Mouse (Mus musculus) embryonic facial prominence, embryonic 14.5 days (tissue): Measurements from ENCODE around the gene 4930402H24Rik. TPM values are rescaled to one million over a fixed set of nuclear protein-coding genes. Genes with fewer than 3 reads are reported as not detected.

Experiments used
- ATAC-seq: fragments of 200-750 bp; cut with Nextera tagmentation; 2 replicates; pipeline ENCODE4 v1.8.0; 2017; ENCODE audit warnings: low read depth, moderate number of reproducible peaks, moderate TSS enrichment
- DNase-seq: peaks from one replicate; pipeline ENCODE4 v3.0.0-alpha.2; 2015; ENCODE audit warnings: low spot score
- H3K27ac ChIP-seq: fragments of 300-500 bp; sonication (generic); replicated peaks from 2 replicates; pipeline ENCODE4 v1.5.1; 2014; ENCODE audit warnings: low read depth, mild to moderate bottlenecking, low read length, moderate library complexity
- H3K27me3 ChIP-seq: fragments of 300-500 bp; sonication (generic); replicated peaks from 2 replicates; pipeline ENCODE4 v1.6.1; 2014; ENCODE audit warnings: low read length; ENCODE audit not compliant: control insufficient read depth, insufficient read depth
- H3K36me3 ChIP-seq: fragments of 300-500 bp; sonication (generic); 2 replicates; pipeline ENCODE4 v1.6.1; 2014; ENCODE audit warnings: low read length, mixed read lengths; ENCODE audit not compliant: control insufficient read depth, insufficient read depth
- H3K4me1 ChIP-seq: fragments of 300-500 bp; sonication (generic); 2 replicates; pipeline ENCODE4 v1.6.1; 2014; ENCODE audit warnings: antibody characterized with exemption, low read length; ENCODE audit not compliant: control insufficient read depth, insufficient read depth
- H3K4me2 ChIP-seq: fragments of 300-500 bp; sonication (generic); 2 replicates; pipeline ENCODE4 v1.6.1; 2014; ENCODE audit warnings: low read depth, mild to moderate bottlenecking, low read length, moderate library complexity, mixed read lengths
- H3K4me3 ChIP-seq: fragments of 300-500 bp; sonication (generic); 2 replicates; pipeline ENCODE4 v1.5.1; 2014; ENCODE audit warnings: low read depth, mild to moderate bottlenecking, low read length
- H3K9ac ChIP-seq: fragments of 300-500 bp; sonication (generic); 2 replicates; pipeline ENCODE4 v1.6.1; 2014; ENCODE audit warnings: low read depth, mild to moderate bottlenecking, low read length, moderate library complexity, mixed read lengths
- H3K9me3 ChIP-seq: fragments of 300-500 bp; sonication (generic); 2 replicates; pipeline ENCODE4 v1.6.1; 2016; ENCODE audit warnings: low read length; ENCODE audit not compliant: control insufficient read depth
- WGBS: fragments of 180-500 bp; shearing (Covaris S2); extraction: QIAGEN DNeasy Blood & Tissue Kit; methylation state at CpG from one replicate; pipeline ENCODE4 v1.1.7; 2014; 5-methylcytosine and 5-hydroxymethylcytosine counted together
- polyA plus RNA-seq: library from polyadenylated mRNA; unstranded; fragments of >200 nt; fragmentation: Nextera tagmentation; extraction: Ambion mirVana; gene quantifications from 2 replicates; pipeline ENCODE4 v1.2.1, GENCODE M21; 2014

Gene 4930402H24Rik
- polyA plus RNA-seq, 1 experiment from 2014 or later: 33.0 TPM

GRCm38 (mm10) chr2:130730746-130731145 is 175.5 kb downstream of the 4930402H24Rik start:
- Histone ChIP-seq H3K9ac (no peak overlapping the region), H3K4me2 (no peak overlapping the region), H3K27me3 (no peaks in the 10 kb centered on the region), H3K4me3 (no peak overlapping the region), H3K9me3 (no peaks in the 10 kb centered on the region), H3K36me3 (peaks cover 86% of the 10 kb centered on the region), H3K4me1 (no peaks in the 10 kb centered on the region), H3K27ac (no peak overlapping the region)
- 90% methylated on average over 9 of the region's 9 CpGs for WGBS
- DNase-seq (no peak), ATAC-seq (no peak)

- Histone ChIP-seq H3K4me3 (no peak overlapping the region), H3K9ac (no peak overlapping the region), H3K27ac (no peak overlapping the region), H3K27me3 (no peaks in the 10 kb centered on the region), H3K9me3 (no peaks in the 10 kb centered on the region), H3K4me1 (no peaks in the 10 kb centered on the region), H3K4me2 (no peak overlapping the region), H3K36me3 (peaks cover 85% of the 10 kb centered on the region)
- 100% methylated on average over 2 of the region's 2 CpGs for WGBS
- ATAC-seq (no peak), DNase-seq (no peak)
Observed at GRCm38 (mm10) chr2:130728906-130729585, 177.2 kb downstream of the 4930402H24Rik start.

DNA sequence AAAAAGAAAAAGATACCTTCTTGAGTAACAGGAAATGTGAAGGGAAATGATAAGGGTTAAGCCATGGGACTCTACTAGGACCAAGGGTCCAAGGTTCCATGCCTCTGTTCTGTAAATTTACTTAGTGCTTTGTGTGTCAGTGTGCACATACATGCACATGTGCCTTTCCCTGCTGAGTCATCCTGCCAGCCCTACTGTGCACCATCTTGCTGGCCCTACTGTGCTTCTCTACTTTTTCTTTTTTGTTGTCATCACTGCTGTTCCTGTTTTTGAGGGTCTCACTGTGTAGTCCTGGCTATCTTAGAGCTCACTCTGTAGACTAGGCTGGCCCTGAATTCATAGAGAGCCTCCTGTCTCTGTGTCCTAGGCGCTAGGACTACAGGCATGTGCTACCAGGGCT is 178.5 kb downstream of the 4930402H24Rik start:
- Histone ChIP-seq H3K4me1 (no peaks in the 10 kb centered on the region), H3K4me2 (no peak overlapping the region), H3K27ac (no peak overlapping the region), H3K9me3 (no peaks in the 10 kb centered on the region), H3K9ac (no peak overlapping the region), H3K36me3 (peaks cover 90% of the 10 kb centered on the region), H3K4me3 (no peak overlapping the region), H3K27me3 (no peaks in the 10 kb centered on the region)
- 86% methylated on average over 1 of the region's 1 CpGs for WGBS
- DNase-seq (no peak), ATAC-seq (no peak)

GRCm38 (mm10) chr2:130724369-130724768 is 181.8 kb downstream of the 4930402H24Rik start:
- 80% methylated on average over 4 of the region's 4 CpGs for WGBS
- no peaks in the 10 kb centered on the region for H3K27me3 ChIP-seq
- no peaks in the 10 kb centered on the region for H3K4me1 ChIP-seq
- no peak overlapping the region for H3K27ac ChIP-seq
- DNase-seq: no peak
- peaks cover 79% of the 10 kb centered on the region for H3K36me3 ChIP-seq
- H3K4me3 ChIP-seq: no peak overlapping the region
- no peak overlapping the region for H3K4me2 ChIP-seq
- H3K9ac ChIP-seq: no peak overlapping the region
- no peaks in the 10 kb centered on the region for H3K9me3 ChIP-seq
- no peak for ATAC-seq

DNA sequence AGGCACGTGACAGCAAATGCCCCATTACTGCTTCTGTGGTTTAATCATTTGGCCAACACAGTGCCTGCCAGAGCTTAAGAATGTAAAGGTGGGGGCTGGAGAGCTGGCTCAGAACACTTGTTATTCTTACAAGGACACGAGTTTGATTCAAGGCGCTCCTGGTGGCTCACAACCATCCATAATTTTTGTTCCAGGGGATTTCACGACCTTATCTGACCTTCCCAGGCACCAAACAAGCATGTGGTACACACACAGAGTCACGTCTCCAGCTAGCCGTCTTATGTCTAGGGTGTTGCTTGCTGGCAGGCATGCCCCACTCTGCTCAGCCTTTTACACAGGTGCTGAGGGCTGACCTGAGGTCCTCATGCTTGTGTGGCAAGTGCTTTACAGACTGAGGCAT is 188.3 kb downstream of the 4930402H24Rik start:
- Histone ChIP-seq H3K27me3 (no peaks in the 10 kb centered on the region), H3K9me3 (no peaks in the 10 kb centered on the region), H3K4me1 (no peaks in the 10 kb centered on the region), H3K4me3 (no peak overlapping the region), H3K27ac (no peak overlapping the region), H3K36me3 (peaks cover 60% of the 10 kb centered on the region), H3K9ac (no peak overlapping the region), H3K4me2 (no peak overlapping the region)
- DNase-seq (no peak), ATAC-seq (no peak)
- WGBS: 64% methylated on average over 6 of the region's 6 CpGs

- DNase-seq (no peak), ATAC-seq (no peak)
- Histone ChIP-seq H3K4me3 (no peak overlapping the region), H3K9me3 (no peaks in the 10 kb centered on the region), H3K27ac (no peak overlapping the region; the same call in 1 of the 2 replicates), H3K27me3 (no peaks in the 10 kb centered on the region), H3K36me3 (peaks cover 47% of the 10 kb centered on the region), H3K4me1 (0 out of 2 replicates have a peak, but pooled peaks cover 4% of the 10 kb centered on the region), H3K9ac (no peak overlapping the region), H3K4me2 (no peak overlapping the region)
- 68% methylated on average over 10 of the region's 10 CpGs for WGBS
Observed at GRCm38 (mm10) chr2:130707057-130707456, 199.1 kb downstream of the 4930402H24Rik start.

DNA sequence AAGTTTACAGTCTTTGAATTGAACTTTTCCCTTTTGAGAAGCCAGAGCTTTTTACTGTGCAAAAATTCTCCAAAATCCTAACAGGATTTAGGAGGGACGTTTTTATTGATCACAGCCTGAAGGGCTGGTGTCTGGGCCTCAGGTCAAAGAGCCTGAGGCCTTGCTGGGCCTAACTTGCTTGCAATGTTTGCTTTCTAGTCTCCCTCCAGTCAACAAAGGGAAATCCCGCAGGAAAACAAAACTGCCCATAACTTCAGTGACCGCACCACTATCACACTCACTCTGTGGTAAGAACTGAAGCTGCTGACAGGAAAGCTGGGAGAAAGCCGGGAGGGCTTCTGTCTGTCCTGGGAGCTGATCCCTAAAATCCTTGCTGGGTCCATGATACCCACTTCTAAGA is 199.6 kb downstream of the 4930402H24Rik start:
- H3K27ac ChIP-seq: no peak overlapping the region; the same call in 1 of the 2 replicates
- peaks cover 42% of the 10 kb centered on the region for H3K36me3 ChIP-seq
- no peak for DNase-seq
- ATAC-seq: no peak
- 62% methylated on average over 4 of the region's 4 CpGs for whole genome bisulfite sequencing
- 0 out of 2 replicates have a peak, but pooled peaks cover 4% of the 10 kb centered on the region for H3K4me1 ChIP-seq
- H3K4me2 ChIP-seq: no peak overlapping the region
- H3K9me3 ChIP-seq: no peaks in the 10 kb centered on the region
- H3K4me3 ChIP-seq: no peak overlapping the region
- H3K9ac ChIP-seq: no peak overlapping the region
- H3K27me3 ChIP-seq: no peaks in the 10 kb centered on the region

GRCm38 (mm10) chr2:130705178-130705577 is 201.0 kb downstream of the 4930402H24Rik start:
- Histone ChIP-seq H3K4me2 (no peak overlapping the region), H3K9me3 (no peaks in the 10 kb centered on the region), H3K36me3 (peaks cover 30% of the 10 kb centered on the region), H3K27me3 (no peaks in the 10 kb centered on the region), H3K4me1 (0 out of 2 replicates have a peak, but pooled peaks cover 4% of the 10 kb centered on the region), H3K9ac (no peak overlapping the region), H3K4me3 (no peak overlapping the region), H3K27ac (no peak overlapping the region)
- DNase-seq: no peak
- ATAC-seq: no peak
- 73% methylated on average over 6 of the region's 6 CpGs for WGBS
